Mouse (Mus musculus): ENCODE data around the gene Tmc2.

GRCm38 (mm10) chr2:130280818-130281217 is 85.8 kb downstream of the Tmc2 start:
- TF ChIP-seq CTCF (IDR thresholded peaks at IDR 0.05; ENCODE audit: low read depth), result no peak
- no peak for TF ChIP-seq EP300 (IDR thresholded peaks at IDR 0.05; ENCODE audit: low read depth)

All from liver, embryonic 14.5 days (tissue).